Mouse (Mus musculus): Measurements from ENCODE around the gene Ephb1.

Gene Ephb1

GRCm38 (mm10) chr9:102303882-102304281 is 50.6 kb downstream of the Ephb1 start:
- DNase-seq, result no peak

DNA sequence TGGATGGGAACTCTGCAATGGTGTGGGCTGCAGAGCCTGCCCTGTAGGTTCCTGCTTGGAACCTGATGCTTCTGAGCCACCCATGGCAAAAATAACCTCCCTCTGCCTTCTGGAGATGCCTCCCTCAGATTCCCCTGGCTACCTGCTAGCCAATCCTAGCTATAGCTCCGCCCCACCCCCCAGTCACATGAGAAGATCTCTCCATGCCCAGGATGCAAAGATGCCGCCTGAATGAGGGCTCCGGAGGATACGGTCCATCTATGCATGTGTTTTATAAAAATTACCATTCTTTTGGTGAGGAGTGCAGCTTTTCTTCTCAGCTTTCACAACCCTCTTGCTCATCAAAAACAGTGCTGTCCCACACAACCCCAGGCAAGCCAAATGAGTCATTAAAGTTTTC is 53.5 kb downstream of the Ephb1 start:
- DNase-seq, result no peak

GRCm38 (mm10) chr9:102298741-102299140 is 55.8 kb downstream of the Ephb1 start:
- DNase-seq, result no peak

DNA sequence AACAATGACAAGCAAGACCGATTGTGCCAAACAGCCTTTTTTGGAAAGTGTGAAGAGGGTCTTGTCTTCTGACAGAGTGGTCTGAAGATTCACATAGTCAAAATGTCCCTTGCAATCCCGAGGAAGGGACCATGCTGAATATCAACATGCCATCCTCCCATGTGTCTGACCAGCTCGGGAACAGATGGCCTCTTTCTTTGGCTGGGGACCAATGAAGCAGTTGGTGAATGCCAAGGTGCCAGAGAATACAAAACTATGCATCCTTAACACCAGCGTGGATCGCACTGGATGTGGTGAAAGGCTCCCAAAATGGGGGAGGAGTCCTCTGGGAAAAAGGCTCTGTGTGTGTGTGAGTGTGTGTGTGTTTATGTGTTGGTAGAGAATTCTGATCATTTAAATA is 56.5 kb downstream of the Ephb1 start:
- DNase-seq, result no peak

DNA sequence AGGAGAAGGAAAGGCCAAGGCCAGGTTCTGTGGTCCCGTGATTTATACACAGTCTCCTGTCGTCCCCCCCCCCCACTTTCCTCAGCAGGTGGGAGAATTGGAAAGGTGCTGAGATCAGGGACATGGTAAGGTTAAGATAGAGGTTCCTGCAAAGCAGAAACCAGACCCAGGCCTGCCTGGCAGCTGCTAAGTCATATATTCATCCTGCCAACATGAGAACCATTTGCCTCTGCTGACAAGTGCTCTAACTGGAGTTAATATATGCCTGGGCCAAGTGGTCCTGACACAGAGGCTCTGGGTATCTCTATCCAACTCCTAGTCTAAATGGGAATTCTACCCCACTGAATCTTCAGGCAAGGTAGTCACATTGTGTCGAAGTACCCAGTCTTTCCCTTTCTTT is 57.3 kb downstream of the Ephb1 start:
- DNase-seq, result no peak

DNA sequence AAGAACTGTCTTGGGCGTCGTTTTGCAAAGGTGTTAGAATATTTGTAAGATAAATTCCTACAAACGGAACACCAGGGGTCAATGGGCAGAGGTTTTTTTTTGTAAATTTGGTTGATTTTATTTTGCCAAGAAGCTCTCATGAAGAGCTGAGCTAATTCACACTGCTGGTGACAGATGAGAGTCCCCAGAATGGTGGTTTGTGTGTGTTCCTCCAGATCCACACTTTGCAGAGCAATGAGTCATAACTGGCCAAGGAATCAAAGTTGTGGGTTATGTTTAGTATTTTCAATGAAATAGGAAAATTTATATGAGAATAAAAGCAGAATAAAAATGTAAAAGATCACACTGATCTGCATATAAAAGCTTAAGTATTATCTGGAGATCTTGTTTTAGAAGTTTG is 60.9 kb downstream of the Ephb1 start:
- DNase-seq, result no peak

DNA sequence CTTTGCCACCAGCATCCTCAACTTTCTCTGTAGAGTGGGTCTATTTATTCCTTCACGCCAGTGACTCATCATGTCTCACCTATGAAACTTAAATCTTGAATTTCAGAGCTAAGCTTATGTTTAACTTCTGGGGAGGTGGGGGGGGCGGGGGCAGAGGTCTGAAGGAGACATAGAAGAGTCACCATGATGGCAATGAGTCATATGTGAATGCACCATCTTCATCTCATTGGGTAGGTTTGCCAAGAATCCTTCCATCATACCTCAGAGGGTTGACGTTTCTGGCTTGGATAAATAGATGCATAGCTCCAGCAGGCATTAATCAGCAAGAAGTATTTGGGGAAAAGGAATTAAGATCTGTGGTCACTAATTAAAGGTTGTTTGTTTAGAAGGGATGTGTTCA is 63.3 kb downstream of the Ephb1 start:
- DNase-seq, result no peak

GRCm38 (mm10) chr9:102288356-102288755 is 66.1 kb downstream of the Ephb1 start:
- DNase-seq, result no peak

GRCm38 (mm10) chr9:102275931-102276330 is 78.6 kb downstream of the Ephb1 start:
- no peak for DNase-seq

- DNase-seq, result peak in 1 of 2 experiments; percentile 8
Measured at GRCm38 (mm10) chr9:102274016-102274415, 80.5 kb downstream of the Ephb1 start.

DNA sequence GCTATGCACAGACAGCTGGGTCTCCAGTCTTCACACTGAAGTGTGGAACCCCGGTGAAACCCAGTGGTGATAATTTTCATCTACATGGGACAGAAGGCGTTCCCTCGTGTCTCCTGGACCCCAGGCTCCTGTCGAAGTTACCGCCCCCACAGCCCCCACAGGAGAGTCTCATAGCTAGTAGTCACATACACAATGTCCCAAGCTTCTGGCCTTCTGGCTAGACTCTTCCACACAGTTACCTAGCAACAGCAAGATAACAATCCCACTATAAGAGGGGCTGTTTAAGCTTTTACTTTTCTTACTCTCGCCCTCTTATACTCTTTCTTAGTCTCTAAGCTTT is 81.1 kb downstream of the Ephb1 start:
- DNase-seq, result no peak

GRCm38 (mm10) chr9:102272731-102273468 is 81.6 kb downstream of the Ephb1 start:
- DNase-seq, result peak; percentile 9 to 41

DNA sequence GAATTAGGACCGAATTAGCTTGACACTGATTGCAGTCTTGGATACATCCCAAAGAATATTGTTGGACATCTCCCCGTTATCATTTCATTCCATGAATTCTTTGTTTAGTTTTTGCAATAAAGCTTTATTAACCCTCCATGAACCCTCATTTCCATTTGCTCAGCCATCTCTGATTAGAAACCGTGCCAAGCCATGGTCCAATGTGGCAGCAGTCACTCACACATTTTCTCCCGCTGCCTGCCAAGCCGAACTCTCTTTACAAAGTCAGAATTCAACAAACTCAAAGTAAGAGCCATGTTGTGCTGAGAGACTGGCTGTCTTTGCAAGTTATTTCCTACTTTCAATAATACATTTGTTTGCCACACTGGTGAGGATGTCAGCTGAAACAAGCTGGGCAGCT is 84.0 kb downstream of the Ephb1 start:
- DNase-seq, result no peak

- peak; percentile 23 to 70 for DNase-seq
Measured at GRCm38 (mm10) chr9:102267311-102268027, 87.0 kb downstream of the Ephb1 start.

DNA sequence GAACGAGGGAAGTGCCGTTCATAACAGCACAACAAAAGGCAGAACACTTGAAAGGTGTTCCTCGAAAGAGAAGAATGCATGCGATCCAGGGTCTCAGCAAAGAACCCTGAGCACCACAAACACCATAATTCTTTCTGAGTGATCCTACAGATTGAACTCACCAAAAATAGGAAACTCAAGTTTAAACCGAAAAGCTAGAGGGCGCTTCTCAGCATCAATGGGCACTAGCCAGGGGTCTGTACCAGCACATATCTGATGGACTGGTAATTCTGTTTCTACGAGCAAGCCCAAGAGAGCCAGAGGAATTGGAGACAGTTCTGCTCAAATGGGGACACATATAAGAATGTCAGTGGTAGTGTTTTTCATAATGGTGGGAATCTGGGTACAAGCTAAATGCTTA is 90.7 kb downstream of the Ephb1 start:
- DNase-seq, result no peak

DNA sequence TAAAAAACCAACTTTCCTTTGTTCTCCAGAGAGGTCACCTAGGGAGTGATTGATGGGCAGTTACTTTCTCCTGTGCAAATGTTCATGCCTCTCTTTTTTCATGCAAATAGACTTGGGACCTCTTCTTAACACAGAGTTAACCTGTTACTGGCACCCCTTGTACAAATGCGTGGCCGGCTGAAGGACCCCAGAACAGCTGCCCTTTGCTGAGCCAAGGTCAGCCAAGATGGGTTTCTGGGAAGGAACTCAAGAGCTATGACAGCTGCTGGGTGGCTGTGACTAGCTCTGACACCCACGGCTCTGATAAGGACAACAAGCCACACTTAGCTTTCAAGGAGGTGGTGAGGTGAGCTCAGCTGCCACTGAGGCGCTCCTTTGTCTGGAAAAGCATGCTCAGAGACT is 92.4 kb downstream of the Ephb1 start:
- no peak for DNase-seq

- DNase-seq, result no peak
Measured at GRCm38 (mm10) chr9:102261511-102261910, 93.0 kb downstream of the Ephb1 start.

DNA sequence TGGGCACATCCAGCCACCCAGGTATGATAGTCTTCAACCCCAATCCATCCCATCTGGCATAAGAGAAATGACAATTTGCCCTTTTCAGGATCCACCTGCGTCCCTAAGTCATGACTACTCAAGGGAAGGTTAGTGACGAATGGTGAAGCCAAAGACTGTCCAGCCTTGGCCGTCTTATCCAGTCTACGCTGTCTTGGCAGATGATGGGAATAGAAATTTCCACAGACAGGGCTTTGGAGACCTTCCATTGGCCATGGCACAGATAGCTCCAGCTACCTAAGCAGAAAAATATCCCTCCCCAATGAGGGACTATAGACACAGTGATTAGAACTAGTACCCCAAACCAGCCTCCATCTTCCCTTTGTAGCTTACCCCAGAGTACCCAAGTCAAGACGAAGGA is 98.1 kb downstream of the Ephb1 start:
- DNase-seq, result no peak

GRCm38 (mm10) chr9:102255803-102256202 is 98.7 kb downstream of the Ephb1 start:
- no peak for DNase-seq

- no peak for DNase-seq
Measured at GRCm38 (mm10) chr9:102249124-102249816, 105.2 kb downstream of the Ephb1 start.

GRCm38 (mm10) chr9:102245551-102245950 is 108.9 kb downstream of the Ephb1 start:
- no peak for DNase-seq

GRCm38 (mm10) chr9:102243296-102243695 is 111.2 kb downstream of the Ephb1 start:
- no peak for DNase-seq

GRCm38 (mm10) chr9:102241546-102241945 is 112.9 kb downstream of the Ephb1 start:
- DNase-seq, result no peak

- DNase-seq, result no peak
Measured at GRCm38 (mm10) chr9:102240215-102240614, 114.3 kb downstream of the Ephb1 start.

Data from kidney, postnatal 36 days (tissue).